Mouse (Mus musculus) bone marrow, adult 2 months (tissue): ENCODE measurements around the gene Ndufs1.

Experiments
- CTCF ChIP-seq: fragments of 200-500 bp; IDR thresholded peaks from 2 replicates; pipeline ENCODE4 v1.5.1; 2011; ENCODE audit warnings: low read length, control low read depth; ENCODE audit not compliant: control insufficient read depth, insufficient read depth
- POLR2A ChIP-seq: fragments of 200-500 bp; IDR thresholded peaks from 2 replicates; pipeline ENCODE4 v1.6.1; 2011; ENCODE audit warnings: low read depth, mild to moderate bottlenecking, control low read depth, low read length, borderline replicate concordance; ENCODE audit not compliant: control insufficient read depth

DNA sequence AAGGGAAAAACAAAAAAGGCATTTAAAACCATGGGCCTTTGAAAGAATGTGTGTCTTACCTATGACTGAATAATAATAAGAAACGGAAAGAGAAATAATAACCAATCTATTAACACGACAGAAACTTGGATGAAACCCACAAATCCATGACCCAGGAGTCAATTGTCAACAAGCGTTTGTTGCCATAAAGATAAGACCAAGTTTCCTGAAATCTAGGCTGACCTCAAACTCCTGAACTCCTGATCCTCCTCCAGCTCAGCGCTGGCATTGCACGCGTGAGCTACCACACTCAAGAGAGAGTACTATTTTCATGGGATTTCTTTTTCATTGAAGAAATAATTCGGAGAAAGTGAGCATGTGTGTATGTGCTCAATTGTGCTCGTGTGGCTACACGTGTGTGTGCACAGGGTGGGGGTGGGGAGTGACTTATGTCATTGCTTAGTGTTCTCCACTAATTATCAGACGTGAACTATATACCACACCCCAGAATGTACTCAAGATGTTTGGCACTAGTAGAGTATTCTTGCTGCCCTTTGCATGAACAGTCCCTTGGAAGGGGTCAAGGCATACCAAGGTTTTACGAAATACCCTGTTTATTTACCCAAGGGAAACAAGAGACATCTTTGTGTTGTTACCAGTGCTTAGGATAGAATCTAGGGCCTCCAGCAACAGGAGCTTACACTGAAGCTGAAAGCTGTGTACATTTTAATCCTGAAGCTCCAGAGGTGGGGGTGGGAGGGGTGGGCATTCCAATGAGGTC is 15.9 kb upstream of the Ndufs1 start:
- TF ChIP-seq POLR2A (no peak), CTCF (no peak)
